Mouse (Mus musculus) liver, adult 2 months (tissue): ENCODE data around the gene Pou3f1.

Source experiments
- CTCF ChIP-seq: fragments of 200-500 bp; IDR thresholded peaks from 2 replicates; pipeline ENCODE4 v1.5.1; 2011; ENCODE audit warnings: low read depth, low read length, control low read depth
- POLR2A ChIP-seq: fragments of 200-500 bp; IDR thresholded peaks from 2 replicates; pipeline ENCODE4 v1.6.1; 2011; ENCODE audit warnings: low read length, control low read depth; ENCODE audit not compliant: insufficient read depth; ENCODE audit errors: extremely low read depth

DNA sequence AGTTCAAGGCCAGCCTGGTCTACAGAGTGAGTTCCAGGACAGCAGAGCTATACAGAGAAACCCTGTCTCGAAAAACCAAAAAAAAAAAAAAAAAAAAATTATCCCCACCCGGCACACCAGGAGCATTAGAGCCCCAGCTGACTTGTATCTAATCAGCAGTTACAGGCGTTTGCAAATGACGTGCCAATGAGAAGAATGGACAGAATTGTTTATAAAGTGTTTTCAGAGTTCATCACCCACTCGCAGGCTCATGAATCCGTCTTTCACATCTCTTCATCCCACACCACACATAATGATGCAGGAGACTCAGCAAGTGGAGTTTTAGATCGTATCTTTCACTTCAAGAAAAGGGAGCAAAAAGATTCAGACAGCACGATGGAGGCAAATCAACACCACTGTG, 28.8 kb downstream of the Pou3f1 start:
- TF ChIP-seq POLR2A (no peak), CTCF (no peak)
